Mouse (Mus musculus) kidney, postnatal 14 days (tissue): ENCODE measurements around the gene Gm45021.

Source experiments
- DNase-seq: peaks from one replicate; pipeline ENCODE4 v3.0.0; 2022; ENCODE audit warnings: mixed read lengths

The Gm45021 gene

DNA sequence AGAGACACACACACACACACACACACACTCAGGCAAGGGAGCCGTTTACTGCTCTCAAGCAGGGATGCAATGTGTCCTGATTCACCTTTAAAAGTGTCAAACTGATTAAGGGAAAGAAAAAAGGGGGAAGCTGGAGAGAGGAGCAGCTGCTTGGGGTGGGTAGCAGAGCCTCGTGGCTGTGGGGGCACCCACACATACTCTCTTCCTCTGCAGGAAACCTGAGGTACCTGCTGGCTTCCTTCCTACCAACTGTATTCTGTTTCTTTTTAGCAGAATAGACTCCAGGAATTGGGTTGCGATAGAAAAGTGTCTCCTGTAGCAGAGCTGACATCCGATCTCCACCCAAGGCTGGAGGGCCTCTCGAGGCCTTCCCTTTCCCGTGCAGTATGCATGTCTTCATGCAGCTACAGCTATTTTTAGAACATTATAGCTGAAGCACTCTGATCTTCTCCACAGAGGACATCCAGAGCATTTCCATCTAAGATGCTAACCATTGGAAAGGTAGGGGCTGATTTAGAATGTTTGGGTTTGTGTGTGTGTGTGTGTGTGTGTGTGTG lies at the start of gene Gm45021:
TSS of gene Gm45021 (plus strand) at position 417 of the 557 bp plus-strand sequence.
- DNase-seq: no peak

DNA sequence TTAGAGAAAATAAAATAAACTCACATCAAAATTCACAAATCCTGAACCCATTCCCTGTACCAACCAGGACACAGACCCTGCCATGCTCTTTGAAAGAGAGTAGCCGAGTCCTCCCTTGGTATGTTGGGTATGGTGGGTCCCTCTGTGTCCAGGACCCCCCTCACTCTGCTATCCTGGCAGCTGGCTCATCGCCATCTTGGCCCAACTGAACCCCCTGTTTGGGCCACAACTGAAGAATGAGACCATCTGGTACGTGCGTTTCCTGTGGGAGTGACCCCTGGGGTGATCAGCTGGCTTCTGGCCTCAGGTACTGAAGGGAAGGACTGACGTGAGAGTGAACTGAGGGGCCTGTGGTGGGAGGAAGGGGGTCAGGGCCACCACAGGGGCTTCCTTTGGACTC lies 49.5 kb upstream of the Gm45021 start:
- DNase-seq: no peak

DNA sequence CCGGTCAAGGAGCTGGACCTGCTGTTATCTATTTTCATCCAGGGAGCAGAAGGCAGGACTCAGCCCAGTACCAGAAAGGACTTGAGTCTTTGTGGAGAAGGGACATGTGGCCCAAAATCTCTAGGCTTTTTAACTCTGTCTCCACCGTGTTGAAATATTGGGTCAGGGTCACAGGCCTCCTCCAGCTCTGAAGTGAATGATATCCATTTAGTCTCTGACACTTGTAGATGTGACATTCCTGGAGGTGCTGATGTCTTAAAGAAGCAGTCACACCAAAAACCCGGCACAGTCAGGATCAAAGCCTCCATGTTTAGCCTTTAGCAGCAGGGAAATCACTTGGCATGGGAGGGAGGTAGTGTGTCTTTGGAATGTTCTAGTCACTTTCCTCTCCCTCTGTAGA lies 48.7 kb upstream of the Gm45021 start:
- DNase-seq: no peak

DNA sequence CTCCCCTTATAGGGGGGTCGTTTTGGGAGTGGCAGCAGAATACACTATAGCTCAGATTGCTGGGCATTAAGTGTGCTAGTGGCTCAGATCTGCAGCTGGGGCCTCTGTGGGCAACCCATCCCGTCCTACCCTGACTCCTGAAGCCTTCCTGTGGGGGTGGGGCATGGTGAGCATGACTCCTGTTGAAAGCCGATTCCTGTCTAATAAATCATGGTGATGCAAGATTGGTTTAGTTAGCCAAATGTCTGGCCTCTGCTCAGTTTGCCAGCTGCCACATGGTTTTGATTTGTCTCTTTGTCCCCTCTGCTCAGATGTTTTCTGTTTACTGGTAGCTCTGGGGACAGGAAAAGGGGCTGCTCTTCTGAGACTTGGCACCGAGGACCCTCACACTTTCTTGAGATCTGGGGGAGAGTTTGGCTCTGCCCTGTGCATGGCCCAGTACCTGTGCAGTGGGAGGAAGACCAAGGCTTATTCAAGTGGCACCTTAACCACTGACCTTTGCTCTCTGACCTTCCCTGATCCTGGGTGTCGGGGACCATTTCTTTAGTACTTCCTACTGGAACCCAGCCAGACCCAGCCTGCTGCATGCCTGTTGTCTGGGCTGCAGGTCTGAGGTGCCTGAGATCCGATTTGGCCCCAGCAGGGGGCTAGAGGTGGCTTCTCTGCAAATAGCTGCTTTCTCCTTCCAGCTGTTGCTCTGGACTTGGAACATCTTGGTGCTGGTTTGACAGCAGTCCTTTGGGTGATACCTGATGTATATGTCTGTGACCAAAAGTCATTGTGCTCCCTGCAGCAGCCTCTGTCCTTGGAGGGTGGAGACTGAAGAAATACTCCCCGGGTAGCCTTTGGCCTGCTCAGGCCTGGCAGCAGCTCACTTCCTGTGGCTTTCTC lies 47.6 kb upstream of the Gm45021 start:
- peak; percentile 54 for DNase-seq

DNA sequence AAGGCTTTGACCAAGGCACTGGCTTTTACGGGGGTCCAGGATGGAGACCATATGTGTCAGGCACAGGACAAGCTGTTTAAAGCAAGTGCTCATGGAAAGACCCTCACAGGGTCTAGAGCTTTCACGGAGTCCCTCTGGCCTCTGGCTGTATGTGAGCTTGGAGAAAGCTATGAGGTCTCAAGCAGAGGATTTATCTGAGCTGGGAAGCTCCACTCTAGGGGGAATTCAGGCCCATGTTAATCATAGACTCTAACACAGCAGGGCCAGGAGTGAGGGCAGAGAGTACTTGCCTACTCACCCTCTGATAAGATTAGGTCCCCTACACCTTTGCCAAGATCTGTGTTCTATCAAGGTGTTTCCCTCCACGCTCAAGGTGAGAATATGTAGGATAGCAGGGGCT lies 46.8 kb upstream of the Gm45021 start:
- no peak for DNase-seq

DNA sequence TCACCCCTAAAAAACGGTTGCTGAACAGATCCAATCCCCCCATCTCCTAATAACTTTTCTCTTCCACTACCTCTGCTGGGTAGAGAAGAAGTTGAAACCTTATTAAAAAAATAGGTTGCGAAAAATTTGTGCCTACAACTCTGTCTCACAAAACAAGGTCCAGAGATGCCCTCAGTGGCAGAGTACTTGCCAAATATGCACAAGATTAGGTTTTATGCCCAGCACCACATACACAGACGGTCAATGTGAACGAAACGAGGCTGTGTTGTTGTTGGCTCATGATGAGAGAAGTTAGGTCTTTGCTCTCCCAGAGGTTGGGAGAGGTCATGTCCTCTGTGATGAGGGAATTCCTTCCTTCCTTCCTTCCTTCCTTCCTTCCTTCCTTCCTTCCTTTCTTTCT lies 44.2 kb upstream of the Gm45021 start:
- no peak for DNase-seq

DNA sequence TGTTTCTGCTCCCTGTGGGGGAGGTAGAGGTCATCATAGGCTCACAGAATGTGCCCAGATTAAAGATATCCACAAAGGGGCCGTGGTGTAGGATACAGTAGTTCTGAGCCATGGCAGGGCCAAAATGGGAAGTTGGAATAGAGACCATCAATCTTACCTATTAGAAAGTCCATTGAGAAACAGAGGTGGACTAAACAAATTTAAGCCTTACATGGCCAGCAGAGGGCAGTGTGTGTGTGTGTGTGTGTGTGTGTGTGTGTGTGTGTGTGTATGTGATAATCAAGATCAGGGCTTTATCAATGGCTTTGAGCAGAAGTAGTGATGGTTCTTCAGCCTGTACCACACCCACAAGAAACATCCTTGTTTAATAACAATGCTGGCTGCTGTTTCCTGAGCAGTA lies 43.1 kb upstream of the Gm45021 start:
- peak; percentile 58 for DNase-seq

DNA sequence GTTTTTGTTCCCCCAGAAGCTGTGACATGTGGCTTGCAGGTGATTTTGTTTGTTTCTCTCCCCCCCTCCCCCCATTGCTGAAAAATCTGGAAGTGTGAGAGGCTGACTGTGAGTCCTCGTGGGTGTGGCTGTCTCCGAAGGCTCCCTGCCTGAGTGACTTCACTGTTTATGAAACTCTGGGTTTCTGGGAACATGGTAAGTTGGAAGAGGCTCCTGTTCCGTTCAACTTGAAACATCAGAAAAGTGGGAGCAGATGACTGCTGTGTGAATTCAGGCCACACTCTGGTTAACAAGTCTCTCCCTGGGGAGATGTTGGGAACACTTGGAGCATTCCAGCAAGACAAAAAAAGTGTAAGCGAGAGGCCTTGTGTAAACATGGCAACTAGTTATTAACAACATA lies 42.6 kb upstream of the Gm45021 start:
- no peak for DNase-seq

DNA sequence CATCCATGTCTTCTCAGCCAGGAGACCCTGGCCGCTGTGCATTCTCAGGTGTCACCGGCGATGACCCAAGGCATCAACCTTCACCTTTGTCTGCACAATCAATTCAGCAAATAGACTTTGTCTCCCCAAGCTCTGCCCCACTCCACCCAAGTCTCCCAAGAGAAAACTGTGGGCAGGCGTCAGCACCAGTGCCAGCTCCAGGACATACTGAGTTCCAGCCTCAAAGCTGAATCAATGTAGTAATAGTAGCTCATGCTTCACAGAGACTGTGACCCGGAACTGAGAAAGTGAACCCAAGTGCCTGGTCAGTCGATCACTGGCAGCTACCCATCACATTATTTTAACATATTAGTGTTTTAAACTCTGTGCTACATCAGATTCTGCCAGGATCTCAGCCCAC lies 41.1 kb upstream of the Gm45021 start:
- no peak for DNase-seq

DNA sequence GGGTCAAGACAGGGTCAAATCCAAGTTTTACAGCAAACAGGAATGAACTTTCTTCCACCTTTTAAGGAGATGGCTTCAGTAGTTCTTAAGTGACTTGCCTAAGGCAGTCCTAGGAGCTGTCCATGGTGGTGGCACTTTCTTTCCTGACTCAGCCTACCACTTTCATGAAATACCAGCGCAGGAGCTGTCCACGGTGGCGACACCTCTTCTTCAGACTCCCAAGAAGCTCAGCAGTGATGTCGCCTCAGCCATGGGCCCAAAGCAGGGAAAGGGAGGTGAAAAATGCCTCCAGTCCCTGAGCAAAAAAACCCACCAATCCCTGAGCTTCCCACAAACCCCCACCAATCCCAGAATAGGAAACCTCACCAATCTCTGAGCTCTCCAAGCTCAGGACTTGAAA lies 36.5 kb upstream of the Gm45021 start:
- DNase-seq: no peak

DNA sequence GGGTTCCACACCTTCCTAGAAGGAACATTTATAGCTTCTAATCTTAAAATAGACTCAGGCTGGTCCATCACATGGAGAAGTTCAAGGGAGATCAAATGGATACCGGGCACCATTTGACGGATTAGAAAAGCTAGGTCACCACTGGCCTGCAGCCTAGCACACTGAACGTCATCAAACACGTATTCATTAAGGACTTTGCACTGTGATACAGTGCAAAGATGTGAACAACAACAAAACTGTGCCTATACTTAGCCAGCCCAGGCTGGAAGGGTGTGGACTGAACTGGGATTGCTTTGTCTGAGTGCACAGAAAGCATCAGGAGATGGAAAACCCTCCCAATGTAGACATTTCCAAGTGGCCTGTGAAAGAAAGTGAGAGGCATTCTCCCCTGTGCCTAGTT lies 35.6 kb upstream of the Gm45021 start:
- DNase-seq: no peak

DNA sequence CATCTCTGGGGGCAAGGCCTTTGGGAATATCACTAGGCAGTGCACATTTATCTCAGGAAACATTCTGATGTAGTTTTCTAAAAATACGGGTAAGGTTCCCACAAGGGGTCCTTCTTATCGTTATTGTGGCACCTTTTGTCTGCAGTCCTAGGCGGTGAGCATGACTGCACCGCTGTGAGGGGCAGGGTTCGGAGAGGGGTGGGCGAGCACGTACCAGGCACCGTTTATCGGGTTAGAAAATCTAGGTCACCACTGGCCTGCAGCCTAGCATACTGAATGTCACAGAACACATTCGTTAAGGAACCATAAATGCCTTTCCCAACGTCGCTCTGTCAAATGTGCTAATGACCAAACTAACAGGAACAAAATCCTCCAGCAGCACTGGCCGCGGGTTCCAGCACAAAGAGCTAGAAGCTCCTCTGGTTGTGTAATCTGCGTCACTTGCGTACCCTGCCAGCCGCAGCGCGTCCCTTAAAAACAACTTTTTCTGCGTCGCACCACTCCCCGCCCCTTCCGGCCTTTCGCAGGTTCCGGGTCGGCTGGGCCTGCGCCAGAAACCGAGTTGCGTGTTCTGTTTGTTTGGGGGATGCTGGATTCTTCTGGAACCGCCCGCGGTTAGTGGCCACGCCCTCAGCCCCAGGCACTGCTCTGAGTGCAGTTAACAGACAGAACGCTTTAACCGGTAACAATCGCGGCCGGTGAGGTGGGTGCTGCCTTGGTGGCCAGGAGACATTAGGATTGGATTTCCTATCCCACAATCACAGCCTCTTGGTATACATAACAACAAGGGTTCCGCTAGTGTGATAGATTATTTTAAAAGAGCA lies 34.9 kb upstream of the Gm45021 start, which contains the start of gene Lrrc61:
TSS of gene Lrrc61 (plus strand) at position 517 of the 824 bp plus-strand sequence.
- DNase-seq: peak; percentile 97

DNA sequence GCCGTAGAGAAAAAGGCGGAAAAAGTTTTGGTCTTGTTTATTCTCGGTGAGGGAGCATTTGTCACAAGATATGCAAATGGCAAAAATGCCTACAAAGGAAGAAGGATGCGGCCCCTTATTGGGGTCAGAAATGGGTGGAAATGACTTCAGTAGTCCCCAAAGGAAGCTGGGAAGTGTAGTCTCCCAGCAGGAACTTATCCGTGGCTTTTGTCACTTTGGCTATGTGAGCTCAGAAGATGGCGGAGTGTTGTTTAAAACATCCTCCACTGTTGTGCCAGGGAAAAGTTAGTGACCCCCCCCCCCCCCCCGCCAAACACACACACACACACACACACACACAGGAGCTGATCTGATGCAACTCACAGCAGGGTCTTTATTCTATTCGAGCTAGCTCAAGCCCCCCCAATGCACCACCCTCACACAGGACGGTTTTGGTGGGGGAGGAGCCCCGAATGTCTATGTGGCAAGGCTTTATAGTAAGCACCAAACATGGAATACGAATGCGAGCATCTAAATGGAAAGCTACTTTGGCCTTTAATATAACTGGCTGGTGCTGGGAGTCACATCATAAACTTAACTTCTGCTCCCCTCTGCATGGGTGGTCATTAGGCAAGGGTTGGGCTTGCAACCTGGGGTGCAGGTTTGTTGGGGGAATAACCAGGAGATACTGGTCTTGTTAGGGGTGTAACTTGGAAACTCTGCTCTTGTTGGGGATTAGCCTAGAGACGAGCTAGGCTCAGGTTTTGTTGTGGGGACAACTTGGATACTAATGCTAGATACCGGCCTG lies 34.1 kb upstream of the Gm45021 start:
- DNase-seq: peak; percentile 78

DNA sequence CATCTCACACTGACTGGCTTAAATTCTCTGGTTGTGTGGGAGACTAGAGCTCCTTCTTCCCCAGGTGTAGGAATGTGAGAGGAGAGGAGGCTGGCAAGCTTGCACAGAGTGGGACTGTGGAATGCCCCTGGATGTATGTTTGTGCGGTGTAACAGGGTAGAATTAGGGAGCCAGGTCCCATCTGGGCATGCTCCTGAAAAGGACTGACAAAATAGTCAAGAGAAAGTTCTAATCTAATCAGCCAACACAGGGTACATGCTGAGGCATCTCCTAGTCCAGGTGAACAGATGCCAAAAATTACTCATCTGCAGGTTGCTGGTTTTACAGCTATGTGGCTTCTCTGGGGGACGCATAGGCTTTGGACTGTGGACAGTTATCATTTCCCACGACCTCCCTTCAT lies 33.5 kb upstream of the Gm45021 start:
- DNase-seq: no peak

DNA sequence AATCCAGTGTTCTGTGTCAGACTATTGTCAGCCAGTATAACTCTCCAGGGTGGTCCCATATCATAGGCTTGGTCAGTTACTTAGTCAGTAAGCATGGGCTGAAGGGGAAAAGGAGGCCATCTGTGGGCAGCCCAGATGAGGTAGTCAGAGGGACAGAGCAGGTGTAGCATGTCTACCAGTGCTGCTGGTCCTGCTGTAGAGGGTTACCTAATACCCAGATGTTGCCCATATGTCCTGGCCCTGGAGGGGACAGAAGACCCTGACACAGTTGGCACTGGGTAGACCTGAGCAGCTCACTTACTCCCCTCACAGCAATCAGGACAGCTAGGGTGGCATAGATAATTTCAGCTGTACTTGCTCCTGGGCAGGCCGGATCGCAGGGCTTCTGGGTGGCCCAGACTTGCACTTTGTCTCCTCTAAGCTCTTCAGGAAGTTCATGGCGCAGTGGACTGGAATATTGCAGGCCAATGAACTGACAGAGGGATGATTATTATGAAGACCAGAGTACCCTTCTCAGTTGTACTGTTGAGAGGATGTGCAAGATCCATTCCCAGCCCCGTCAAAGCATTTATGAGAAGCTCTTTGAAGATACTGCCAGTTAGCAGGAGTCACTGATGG lies 23.6 kb upstream of the Gm45021 start:
- no peak for DNase-seq

DNA sequence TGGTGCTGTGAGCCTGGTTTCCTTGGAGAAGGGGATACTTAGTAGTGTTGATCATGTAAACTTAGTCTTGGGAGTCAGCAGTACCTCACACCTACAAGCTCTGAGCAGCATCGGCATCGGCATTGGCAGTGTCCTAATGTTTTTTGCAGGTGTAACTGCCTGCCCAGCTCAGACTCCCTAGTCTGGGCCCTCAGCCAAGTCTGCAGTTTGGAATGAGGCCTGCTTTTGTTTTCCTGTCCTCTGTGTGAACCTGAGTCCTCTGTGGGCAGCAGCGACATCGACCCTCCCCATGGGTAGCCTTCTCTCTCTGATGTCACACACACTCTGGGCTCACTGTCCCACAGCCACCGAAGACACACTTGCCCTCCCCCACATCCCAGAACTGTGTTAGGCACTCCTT lies 23.1 kb upstream of the Gm45021 start:
- DNase-seq: peak; percentile 91

DNA sequence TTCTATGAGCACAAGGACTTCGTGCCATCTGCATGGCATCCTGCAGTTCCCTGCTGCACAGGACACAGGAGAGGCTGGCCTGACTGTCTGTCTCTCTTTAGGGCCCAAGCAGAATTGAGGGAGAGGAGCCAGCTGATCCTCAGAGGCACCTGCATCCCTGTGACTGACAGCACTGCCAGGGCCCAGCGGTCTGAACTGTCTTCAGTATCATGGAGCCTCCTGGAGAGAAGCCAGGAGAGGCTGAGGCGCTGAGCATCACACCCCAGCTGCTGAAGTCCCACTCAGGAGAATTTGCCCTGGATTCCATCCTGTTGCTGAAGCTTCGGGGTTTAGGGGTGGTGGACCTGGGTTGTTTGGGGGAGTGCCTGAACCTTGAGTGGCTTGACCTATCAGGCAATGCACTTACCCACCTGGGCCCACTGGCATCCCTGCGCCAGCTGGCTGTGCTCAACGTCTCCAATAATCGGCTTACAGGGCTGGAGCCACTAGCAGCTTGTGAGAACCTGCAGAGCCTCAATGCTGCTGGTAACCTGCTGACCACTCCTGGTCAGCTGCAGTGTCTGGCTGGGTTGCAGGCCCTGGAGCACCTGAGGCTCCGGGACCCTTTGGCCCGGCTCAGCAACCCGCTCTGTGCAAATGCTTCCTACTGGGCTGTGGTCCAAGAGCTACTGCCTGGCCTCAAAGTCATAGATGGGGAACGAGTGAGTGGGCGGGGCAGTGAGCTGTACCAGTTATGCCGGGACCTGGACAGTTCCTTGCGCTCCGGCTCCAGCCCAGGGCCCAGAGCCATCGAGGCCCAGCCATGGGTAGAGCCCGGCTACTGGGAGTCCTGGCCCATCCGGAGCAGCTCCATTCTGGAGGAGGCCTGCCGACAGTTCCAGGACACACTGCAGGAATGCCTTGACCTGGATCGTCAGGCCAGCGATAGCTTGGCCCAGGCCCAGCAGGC lies 21.1 kb upstream of the Gm45021 start:
- peak; percentile 85 for DNase-seq

DNA sequence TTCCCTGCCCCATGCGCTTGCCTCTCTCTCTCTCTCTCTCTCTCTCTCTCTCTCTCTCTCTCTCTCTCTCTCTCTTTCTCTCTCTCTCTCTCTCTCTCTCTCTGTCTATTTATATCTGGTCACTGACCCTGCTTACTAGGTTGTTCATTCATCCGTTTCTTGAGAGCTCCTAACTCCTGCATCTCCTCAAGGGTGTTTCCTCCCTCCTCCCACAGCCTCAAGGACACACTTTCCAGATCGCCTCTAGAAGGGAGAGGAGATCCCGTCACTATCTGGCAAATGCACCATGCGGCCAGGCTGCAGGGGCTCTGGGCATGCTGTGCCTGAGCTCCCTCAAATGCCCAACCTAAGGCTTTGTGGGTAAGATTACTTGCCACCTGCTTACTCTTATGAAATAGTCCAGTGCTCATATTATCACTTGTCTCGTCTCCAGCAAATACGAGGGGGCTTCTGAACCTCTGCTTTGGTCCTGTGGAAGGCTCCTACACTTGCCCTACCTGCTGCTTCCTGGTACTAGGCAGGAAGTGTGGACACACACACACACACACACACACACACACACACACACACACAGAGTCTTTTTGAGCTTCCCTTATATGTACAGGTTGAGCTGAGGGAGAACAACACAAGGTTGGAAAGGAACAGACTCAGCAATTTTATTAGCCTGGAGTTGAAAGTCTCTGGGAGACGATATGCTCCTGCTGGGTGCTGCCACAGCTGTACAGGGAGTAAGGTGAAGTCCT lies 20.2 kb upstream of the Gm45021 start:
- no peak for DNase-seq

DNA sequence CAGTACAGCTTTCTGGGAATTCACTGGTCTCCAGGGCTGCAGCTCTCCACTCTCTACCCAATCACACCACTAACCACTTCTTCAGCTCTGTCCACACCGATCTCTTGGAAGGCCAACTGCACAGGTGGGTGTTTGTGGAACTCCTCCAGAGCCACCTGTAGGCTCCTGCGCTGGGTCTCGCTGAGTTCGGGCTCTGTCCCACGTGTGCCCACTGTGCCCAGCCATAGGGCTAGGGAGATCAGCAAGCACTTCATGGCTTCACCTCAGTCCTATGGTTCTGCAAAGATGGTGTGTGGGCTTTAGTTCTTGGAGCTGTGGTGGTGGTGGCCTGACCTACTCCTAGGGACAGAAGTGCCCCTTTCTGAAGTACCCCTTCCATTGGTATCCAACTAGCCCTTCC lies 17.4 kb upstream of the Gm45021 start:
- DNase-seq: no peak

DNA sequence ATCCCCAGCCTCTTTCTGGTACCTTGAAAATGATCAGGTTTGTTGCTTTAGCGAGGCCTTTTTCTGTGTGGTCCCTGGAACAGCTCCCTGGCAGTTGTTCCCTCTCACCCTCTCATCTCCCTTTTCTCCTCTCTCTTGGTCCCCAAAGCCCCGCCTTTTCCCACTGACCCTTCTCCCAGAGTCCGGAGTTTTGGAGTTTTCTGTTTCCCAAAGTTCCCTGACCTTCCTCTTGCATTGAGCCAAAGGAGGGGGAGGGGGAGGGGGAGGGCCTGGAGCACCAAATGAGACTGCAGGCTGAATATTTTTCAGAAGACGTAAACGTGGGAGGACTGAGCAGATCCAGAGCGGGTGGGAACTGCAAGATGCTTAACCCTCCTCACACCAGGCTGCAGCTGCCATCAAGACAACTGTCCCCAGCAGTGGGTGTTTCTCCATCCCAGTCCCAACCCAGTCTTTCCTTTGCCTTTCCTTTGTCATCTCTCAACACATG lies 16.8 kb upstream of the Gm45021 start, which contains the start of gene Rarres2:
TSS of gene Rarres2 (minus strand) at position 218 of the 490 bp plus-strand sequence.
- DNase-seq: peak; percentile 73
